Mouse (Mus musculus) spleen, postnatal 14 days (tissue): ENCODE results near the gene Sugt1.

Source experiments
- DNase-seq, 2 experiments: peaks; one replicate each; pipeline ENCODE4 v3.0.0; 2021 to 2022; ENCODE audit warnings: low spot score in 2 of 2

The Sugt1 gene

GRCm38 (mm10) chr14:79677891-79678687 lies 90.6 kb downstream of the Sugt1 start:
- DNase-seq, result no peak

GRCm38 (mm10) chr14:79680652-79681051 lies 93.2 kb downstream of the Sugt1 start:
- no peak for DNase-seq
